Mouse (Mus musculus): Measurements from ENCODE around the gene E130116L18Rik.

DNA sequence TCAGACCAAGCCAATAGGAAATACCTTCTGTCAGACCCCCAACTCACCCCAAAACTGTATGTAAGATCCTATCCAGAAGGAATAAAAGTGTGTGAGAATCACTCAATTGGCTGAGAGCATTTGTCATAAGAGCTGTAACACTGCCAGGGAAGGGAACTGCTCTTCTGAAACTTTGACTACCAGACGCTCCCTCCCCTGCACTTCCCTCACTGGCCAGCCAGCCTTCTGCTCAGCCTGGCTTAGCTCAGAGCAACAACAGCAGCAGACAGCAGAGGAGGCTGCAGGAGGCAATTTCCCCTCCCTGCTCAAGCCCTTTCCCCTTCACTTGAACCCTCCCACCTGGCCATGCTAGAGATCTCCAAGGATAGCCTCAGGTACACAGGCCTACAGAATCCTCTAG is 11.1 kb downstream of the E130116L18Rik start:
- no peak for TF ChIP-seq EP300 (IDR thresholded peaks at IDR 0.05; ENCODE audit: low read depth)
- no peak for TF ChIP-seq CTCF (IDR thresholded peaks at IDR 0.05; ENCODE audit: low read depth)

Data from heart, postnatal 0 days (tissue).